Comparison of ENCODE assay signal across 10 mouse cellular contexts in genomic region chr14:46398091-46398695, GRCm38 (mm10). TPM values are rescaled to one million over a fixed set of nuclear protein-coding genes. Genes with fewer than 3 reads are reported as not detected.
DNase-seq lines count a peak whose midpoint lies in the region; ATAC-seq and TF ChIP-seq lines count a peak whose summit lies in the region.
"Had no signal": no experiment of that assay in that cellular context is flagged by ENCODE, and none has a peak within 500 bp of the region (broad histone marks: within the 10 kb centered on the region; RNA-seq: fewer than 3 reads in every experiment).

No protein-coding gene starts in this region.

- peak; percentile 23; the same call in 1 of the 2 replicates for TF ChIP-seq CTCF in heart, adult 2 months (IDR thresholded peaks at IDR 0.05)

- 7% methylated on average over 27 of the region's 27 CpGs for WGBS in heart, adult 2 months
- 2% methylated on average over 27 of the region's 27 CpGs for whole genome bisulfite sequencing in hindbrain, embryonic 13.5 days
- WGBS in liver, embryonic 13.5 days (ENCODE audit: insufficient replicate concordance) = 2% methylated on average over 27 of the region's 27 CpGs
- 2% methylated on average over 27 of the region's 27 CpGs for WGBS in neural tube, embryonic 13.5 days

- no peaks in the 10 kb centered on the region for H3K9me3 ChIP-seq in hindbrain, embryonic 13.5 days
- no peaks in the 10 kb centered on the region for H3K9me3 ChIP-seq in liver, embryonic 13.5 days (replicated peaks)
- H3K9me3 ChIP-seq in neural tube, embryonic 13.5 days = no peaks in the 10 kb centered on the region

- TF ChIP-seq EP300 in heart, adult 2 months (IDR thresholded peaks at IDR 0.05; ENCODE audit: insufficient read depth, low read depth, low read length) = no peak

- no peaks in the 10 kb centered on the region for H3K79me2 ChIP-seq in heart, adult 2 months (replicated peaks; ENCODE audit: control insufficient read depth, insufficient read depth, low read length)

- intact Hi-C loops in heart, adult 2 months (cut with DNase I) = loop anchor here (10.0 kb wide), 2 partner anchors 167 to 523 kb away; no protein-coding TSS in a partner anchor
- intact Hi-C loops in left cerebral cortex, postnatal 4 days (cut with DNase I) = no loop called here

- H3K36me3 ChIP-seq in heart, adult 2 months (ENCODE audit: control insufficient read depth, insufficient read depth, low read length) = no peaks in the 10 kb centered on the region
- no peaks in the 10 kb centered on the region for H3K36me3 ChIP-seq in hindbrain, embryonic 13.5 days
- H3K36me3 ChIP-seq in liver, embryonic 13.5 days = no peaks in the 10 kb centered on the region
- H3K36me3 ChIP-seq in neural tube, embryonic 13.5 days = no peaks in the 10 kb centered on the region

- H3K4me1 ChIP-seq in heart, adult 2 months (ENCODE audit: control insufficient read depth, insufficient read depth, low read length) = no peaks in the 10 kb centered on the region
- peaks cover 10% of the 10 kb centered on the region for H3K4me1 ChIP-seq in hindbrain, embryonic 13.5 days (replicated peaks)
- H3K4me1 ChIP-seq in liver, embryonic 13.5 days (replicated peaks) = no peaks in the 10 kb centered on the region; the same call in 1 of the 2 replicates
- peaks cover 10% of the 10 kb centered on the region for H3K4me1 ChIP-seq in neural tube, embryonic 13.5 days (replicated peaks)

- TF ChIP-seq POLR2A in heart, adult 2 months (IDR thresholded peaks at IDR 0.05; ENCODE audit: insufficient read depth, low read depth, low read length) = no peak

- 0 out of 2 replicates have a peak, but pooled peaks cover 2% of the 10 kb centered on the region for H3K27me3 ChIP-seq in heart, adult 2 months (ENCODE audit: control insufficient read depth, insufficient read depth, low read length)
- peaks cover 54% of the 10 kb centered on the region for H3K27me3 ChIP-seq in hindbrain, embryonic 13.5 days
- H3K27me3 ChIP-seq in liver, embryonic 13.5 days = peaks cover 47% of the 10 kb centered on the region
- peaks cover 48% of the 10 kb centered on the region for H3K27me3 ChIP-seq in neural tube, embryonic 13.5 days

- H3K9ac ChIP-seq in heart, adult 2 months (ENCODE audit: low read depth, low read length) = no peak overlapping the region
- no peak overlapping the region for H3K9ac ChIP-seq in hindbrain, embryonic 13.5 days
- H3K9ac ChIP-seq in liver, embryonic 13.5 days = no peak overlapping the region
- H3K9ac ChIP-seq in neural tube, embryonic 13.5 days = peak overlapping the region; percentile 38; the same call in 1 of the 2 replicates

- H3K4me3 ChIP-seq in heart, adult 2 months = no peak overlapping the region
- H3K4me3 ChIP-seq in hindbrain, embryonic 13.5 days = peak overlapping the region; percentile 28
- H3K4me3 ChIP-seq in liver, embryonic 13.5 days (replicated peaks) = peak overlapping the region; percentile 27
- H3K4me3 ChIP-seq in neural tube, embryonic 13.5 days = peak overlapping the region; percentile 22
- H3K4me3 ChIP-seq: erythroblast, embryonic 14.5 days had no signal

- ATAC-seq in hindbrain, embryonic 13.5 days (ENCODE audit: low FRiP score) = 0 out of 2 replicates have a peak, but pooled peaks have one; percentile 39
- ATAC-seq in liver, embryonic 13.5 days (ENCODE audit: low read depth) = no peak
- no peak for ATAC-seq in neural tube, embryonic 13.5 days (ENCODE audit: low read depth)

- no peak for DNase-seq in heart, adult 2 months
- DNase-seq in heart, adult 11 months = no peak
- DNase-seq in liver, embryonic 13.5 days = no peak
- no peak for DNase-seq in left cerebral cortex, adult 18-20 months (ENCODE audit: low spot score in 2 of 2)
- no peak for DNase-seq in cerebellum, adult 11 months
- DNase-seq in left cerebral cortex, postnatal 4 days = no peak

- peak overlapping the region; percentile 49 for H3K4me2 ChIP-seq in hindbrain, embryonic 13.5 days
- H3K4me2 ChIP-seq in liver, embryonic 13.5 days = peak overlapping the region; percentile 48
- H3K4me2 ChIP-seq in neural tube, embryonic 13.5 days = peak overlapping the region; percentile 51

- H3K27ac ChIP-seq in heart, adult 2 months = no peak overlapping the region
- H3K27ac ChIP-seq in hindbrain, embryonic 13.5 days = no peak overlapping the region
- H3K27ac ChIP-seq in liver, embryonic 13.5 days = no peak overlapping the region
- H3K27ac ChIP-seq in neural tube, embryonic 13.5 days (replicated peaks) = no peak overlapping the region

RNA-seq across cellular contexts. Expression of gene Bmp4, which starts 7.7 kb away (rescaled TPM):
- 10 to 100 TPM in 1 of 2 experiments, 1 to 10 TPM in 1; 7.6 to 14.4 TPM for total RNA-seq in heart, adult 2 months (2021)
- polyA plus RNA-seq in heart, adult 2 months (2012; rRNA removed) = 35.6 and 36.5 TPM in 2 replicates
- polyA plus RNA-seq in hindbrain, embryonic 13.5 days (2015; fragmentation: Nextera tagmentation; extraction: Ambion mirVana) = 3.2 and 4.1 TPM in 2 replicates
- 1.4 TPM in 2 replicates for polyA plus RNA-seq in liver, embryonic 13.5 days (2015; fragmentation: Nextera tagmentation; extraction: Ambion mirVana)
- 7.3 and 8.4 TPM in 2 replicates for polyA plus RNA-seq in neural tube, embryonic 13.5 days (2015; fragmentation: Nextera tagmentation; extraction: Ambion mirVana)
- 1 to 10 TPM; 4.2 to 6.0 TPM for total RNA-seq in left cerebral cortex, adult 18-20 months (2021)
- 1 to 10 TPM; 6.1 to 7.1 TPM for total RNA-seq in left cerebral cortex, postnatal 4 days (2021)
- polyA plus RNA-seq: erythroblast, embryonic 14.5 days had no signal

RNA-seq across cellular contexts. Expression of gene Gm15217, which starts 19.0 kb away (rescaled TPM):
- total RNA-seq in heart, adult 2 months (2021) = not detected
- not detected in 2 replicates for polyA plus RNA-seq in heart, adult 2 months (2012; rRNA removed)
- polyA plus RNA-seq in hindbrain, embryonic 13.5 days (2015; fragmentation: Nextera tagmentation; extraction: Ambion mirVana) = not detected in 2 replicates
- not detected in 2 replicates for polyA plus RNA-seq in liver, embryonic 13.5 days (2015; fragmentation: Nextera tagmentation; extraction: Ambion mirVana)
- not detected in 2 replicates for polyA plus RNA-seq in neural tube, embryonic 13.5 days (2015; fragmentation: Nextera tagmentation; extraction: Ambion mirVana)
- total RNA-seq in left cerebral cortex, adult 18-20 months (2021) = not detected
- total RNA-seq in left cerebral cortex, postnatal 4 days (2021) = not detected
- polyA plus RNA-seq: erythroblast, embryonic 14.5 days; spleen, adult 2 months had no signal
